ENCODE assay signal across 8 mouse cellular contexts in genomic region chr17:15715013-15715902, GRCm38 (mm10). TPM values are rescaled to one million over a fixed set of nuclear protein-coding genes. Genes with fewer than 3 reads are reported as not detected.
DNase-seq lines count a peak whose midpoint lies in the region; ATAC-seq and TF ChIP-seq lines count a peak whose summit lies in the region.

No protein-coding gene starts in this region.

- no peak overlapping the region for H3K4me2 ChIP-seq in intestine, postnatal 0 days (replicated peaks; ENCODE audit: low read depth)
- H3K4me2 ChIP-seq in stomach, embryonic 16.5 days (ENCODE audit: low read depth, low read length), result no peak overlapping the region

- H3K9ac ChIP-seq in intestine, postnatal 0 days (ENCODE audit: low read depth, low read length), result no peak overlapping the region
- no peak overlapping the region for H3K9ac ChIP-seq in stomach, embryonic 16.5 days (ENCODE audit: low read length)

- peaks cover 8% of the 10 kb centered on the region; the same call in 1 of the 2 replicates for H3K36me3 ChIP-seq in intestine, postnatal 0 days (ENCODE audit: control insufficient read depth, insufficient read depth)
- 0 out of 2 replicates have a peak, but pooled peaks cover 4% of the 10 kb centered on the region for H3K36me3 ChIP-seq in stomach, embryonic 16.5 days (ENCODE audit: control insufficient read depth, insufficient read depth, low read length)

- 72% methylated on average over 3 of the region's 3 CpGs for WGBS in intestine, postnatal 0 days
- WGBS in stomach, embryonic 16.5 days, result 71% methylated on average over 3 of the region's 3 CpGs

- DNase-seq in left cerebral cortex, adult 2 months (ENCODE audit: extremely low spot score in 1 of 2, low spot score in 2 of 2), result no peak
- no peak for DNase-seq in left cerebral cortex, adult 9 months (ENCODE audit: low spot score in 2 of 2)
- DNase-seq in NIH3T3 (ENCODE audit: low read depth), result peak; percentile 44
- DNase-seq in layer of hippocampus, postnatal 36 days, result no peak

- H3K27me3 ChIP-seq in intestine, postnatal 0 days (replicated peaks; ENCODE audit: control insufficient read depth, insufficient read depth, low read length), result no peaks in the 10 kb centered on the region
- H3K27me3 ChIP-seq in stomach, embryonic 16.5 days (ENCODE audit: control insufficient read depth, insufficient read depth, low read length), result no peaks in the 10 kb centered on the region

- peak; percentile 51 for TF ChIP-seq CTCF in left cerebral cortex, adult 2 months (IDR thresholded peaks at IDR 0.05)
- peak; percentile 75 for TF ChIP-seq CTCF in intestine, postnatal 0 days (IDR thresholded peaks at IDR 0.05; ENCODE audit: low read depth)

- H3K27ac ChIP-seq in left cerebral cortex, adult 2 months, result no peak overlapping the region
- H3K27ac ChIP-seq in intestine, postnatal 0 days (ENCODE audit: low read depth, low read length), result no peak overlapping the region
- no peak overlapping the region for H3K27ac ChIP-seq in stomach, embryonic 16.5 days (ENCODE audit: low read length)

- ATAC-seq in erythroblast, adult 5-6 weeks (replicated peaks; ENCODE audit: low FRiP score, poor library complexity, severe bottlenecking), result peak; percentile 81
- ATAC-seq in intestine, postnatal 0 days, result no peak
- peak; percentile 88 for ATAC-seq in megakaryocyte, adult 5-6 weeks (ENCODE audit: poor library complexity, severe bottlenecking)
- peak; percentile 50; the same call in 1 of the 2 replicates for ATAC-seq in stomach, embryonic 16.5 days (ENCODE audit: insufficient read depth, low FRiP score)

- H3K4me3 ChIP-seq in left cerebral cortex, adult 2 months, result no peak overlapping the region
- H3K4me3 ChIP-seq in intestine, postnatal 0 days (ENCODE audit: low read depth, low read length), result no peak overlapping the region
- no peak overlapping the region for H3K4me3 ChIP-seq in stomach, embryonic 16.5 days (replicated peaks; ENCODE audit: low read length)

- intact Hi-C loops in left cerebral cortex, adult 2 months (cut with DNase I), result no loop called here

- H3K9me3 ChIP-seq in intestine, postnatal 0 days (ENCODE audit: control insufficient read depth), result no peaks in the 10 kb centered on the region
- H3K9me3 ChIP-seq in stomach, embryonic 16.5 days (replicated peaks; ENCODE audit: control insufficient read depth, low read length), result no peaks in the 10 kb centered on the region

- no peaks in the 10 kb centered on the region for H3K4me1 ChIP-seq in intestine, postnatal 0 days (replicated peaks; ENCODE audit: control insufficient read depth, insufficient read depth, low read length)
- H3K4me1 ChIP-seq in stomach, embryonic 16.5 days (ENCODE audit: control insufficient read depth, insufficient read depth, low read length), result no peaks in the 10 kb centered on the region

RNA-seq across cellular contexts. Expression of gene Chd1, which starts 10.5 kb away (rescaled TPM):
- 10 to 100 TPM; 25.0 to 28.5 TPM for total RNA-seq in left cerebral cortex, adult 2 months (2021)
- total RNA-seq in erythroblast, adult 5-6 weeks (2015; ENCODE audit: low replicate concordance), result 20.3 and 21.9 TPM in 2 replicates
- total RNA-seq in erythroblast, adult 5-6 weeks (2017; ENCODE audit: low replicate concordance), result 32.1 and 32.9 TPM in 2 replicates
- 14.1 and 16.1 TPM in 2 replicates for polyA plus RNA-seq in intestine, postnatal 0 days (2015; fragmentation: Nextera tagmentation; extraction: Ambion mirVana)
- 30.8 and 32.4 TPM in 2 replicates for total RNA-seq in megakaryocyte, adult 5-6 weeks (2015)
- total RNA-seq in megakaryocyte, adult 5-6 weeks (2017), result 51.3 and 52.3 TPM in 2 replicates
- polyA plus RNA-seq in stomach, embryonic 16.5 days (2015; fragmentation: Nextera tagmentation; extraction: Ambion mirVana), result 11.8 and 14.6 TPM in 2 replicates
- total RNA-seq in layer of hippocampus, postnatal 36 days (2021), result 10 to 100 TPM; 24.2 to 25.3 TPM
